Mouse (Mus musculus) lung, postnatal 0 days (tissue): ENCODE measurements at regions not wholly inside any gene's neighbourhood (a gene's known extent, or its start where the extent isn't known, plus 50 kb on each side); places are given as distances from the start of the nearest gene placed in this dataset.
A peak's percentile ranks its signal among the peaks of the same experiment; 100 is the strongest.

Experiments
- ATAC-seq: fragments of 200-750 bp; cut with Nextera tagmentation; 2 replicates; pipeline ENCODE4 v1.8.0; 2017; ENCODE audit warnings: moderate library complexity
- DNase-seq: peaks from one replicate; pipeline ENCODE4 v3.0.0-alpha.2; 2016; ENCODE audit warnings: low spot score
- H3K27ac ChIP-seq: fragments of 300-500 bp; sonication (generic); 2 replicates; pipeline ENCODE4 v1.5.1; 2014; ENCODE audit warnings: antibody characterized with exemption, mild to moderate bottlenecking, low read length, mixed read lengths
- H3K27me3 ChIP-seq: fragments of 300-500 bp; sonication (generic); replicated peaks from 2 replicates; pipeline ENCODE4 v1.6.1; 2014; ENCODE audit warnings: low read length, mixed read lengths; ENCODE audit not compliant: insufficient read depth
- H3K36me3 ChIP-seq: fragments of 300-500 bp; sonication (generic); 2 replicates; pipeline ENCODE4 v1.6.1; 2014; ENCODE audit warnings: low read length, mixed read lengths; ENCODE audit not compliant: insufficient read depth
- H3K4me1 ChIP-seq: fragments of 300-500 bp; sonication (generic); 2 replicates; pipeline ENCODE4 v1.6.1; 2014; ENCODE audit warnings: antibody characterized with exemption, low read depth, low read length, mixed read lengths; ENCODE audit not compliant: insufficient read depth
- H3K4me2 ChIP-seq: fragments of 300-500 bp; sonication (generic); replicated peaks from 2 replicates; pipeline ENCODE4 v1.6.1; 2014; ENCODE audit warnings: low read depth, mild to moderate bottlenecking, low read length, moderate library complexity, mixed read lengths
- H3K4me3 ChIP-seq: fragments of 300-500 bp; sonication (generic); 2 replicates; pipeline ENCODE4 v1.5.1; 2014; ENCODE audit warnings: low read depth, low read length
- H3K9ac ChIP-seq: fragments of 300-500 bp; sonication (generic); replicated peaks from 2 replicates; pipeline ENCODE4 v1.6.1; 2014; ENCODE audit warnings: low read depth, mild to moderate bottlenecking
- H3K9me3 ChIP-seq: fragments of 300-500 bp; sonication (generic); 2 replicates; pipeline ENCODE4 v1.6.1; 2016; ENCODE audit warnings: low read length, mixed read lengths
- CTCF ChIP-seq: IDR thresholded peaks from 2 replicates; pipeline ENCODE4 v1.5.1; 2016; ENCODE audit warnings: antibody characterized with exemption, mild to moderate bottlenecking
- EP300 ChIP-seq: IDR thresholded peaks from 2 replicates; pipeline ENCODE4 v1.6.1; 2016; ENCODE audit warnings: antibody characterized with exemption, mild to moderate bottlenecking, control low read depth
- WGBS: fragments of 180-500 bp; shearing (Covaris S2); extraction: QIAGEN DNeasy Blood & Tissue Kit; methylation state at CpG from one replicate; pipeline ENCODE4 v1.1.7; 2014; 5-methylcytosine and 5-hydroxymethylcytosine counted together

- no peaks in the 10 kb centered on the region for H3K36me3 ChIP-seq
- ATAC-seq, result no peak
- no peak overlapping the region for H3K27ac ChIP-seq
- no peak for DNase-seq
- no peak overlapping the region for H3K4me2 ChIP-seq
- TF ChIP-seq CTCF, result no peak
- TF ChIP-seq EP300, result no peak
- 31% methylated on average over 8 of the region's 8 CpGs for WGBS
- no peaks in the 10 kb centered on the region for H3K4me1 ChIP-seq
- no peak overlapping the region for H3K9ac ChIP-seq
- no peaks in the 10 kb centered on the region for H3K27me3 ChIP-seq
- H3K9me3 ChIP-seq, result no peaks in the 10 kb centered on the region
- H3K4me3 ChIP-seq, result no peak overlapping the region
Measured at GRCm38 (mm10) chr11:117059120-117059519, 55.8 kb upstream of the Sec14l1 start.

- no peak for TF ChIP-seq CTCF
- Histone ChIP-seq H3K27me3 (no peaks in the 10 kb centered on the region), H3K9me3 (no peaks in the 10 kb centered on the region), H3K4me3 (no peak overlapping the region), H3K36me3 (no peaks in the 10 kb centered on the region), H3K4me2 (peak overlapping the region; percentile 8; the same call in 1 of the 2 replicates), H3K27ac (no peak overlapping the region), H3K4me1 (no peaks in the 10 kb centered on the region), H3K9ac (no peak overlapping the region)
- ATAC-seq (no peak), DNase-seq (no peak)
- WGBS, result 19% methylated on average over 19 of the region's 19 CpGs
Measured at GRCm38 (mm10) chr11:117059981-117060705, 54.8 kb upstream of the Sec14l1 start.

- Histone ChIP-seq H3K4me2 (0 out of 2 replicates have a peak overlapping the region, but pooled peaks have one; percentile 8), H3K4me3 (no peak overlapping the region), H3K4me1 (no peaks in the 10 kb centered on the region), H3K36me3 (no peaks in the 10 kb centered on the region), H3K27me3 (no peaks in the 10 kb centered on the region), H3K27ac (no peak overlapping the region), H3K9me3 (no peaks in the 10 kb centered on the region), H3K9ac (no peak overlapping the region)
- WGBS, result 34% methylated on average over 8 of the region's 9 CpGs
- TF ChIP-seq CTCF (no peak), EP300 (no peak)
- ATAC-seq (no peak), DNase-seq (no peak)
Measured at GRCm38 (mm10) chr11:117060706-117061337, 54.1 kb upstream of the Sec14l1 start.

GRCm38 (mm10) chr11:117062772-117063499 lies 52.0 kb upstream of the Sec14l1 start:
- no peaks in the 10 kb centered on the region for H3K9me3 ChIP-seq
- no peak overlapping the region for H3K4me3 ChIP-seq
- H3K36me3 ChIP-seq, result no peaks in the 10 kb centered on the region
- no peak for DNase-seq
- no peak for TF ChIP-seq EP300
- no peak for TF ChIP-seq CTCF
- peak; percentile 19; the same call in 1 of the 2 replicates for ATAC-seq
- 53% methylated on average over 14 of the region's 14 CpGs for WGBS
- no peaks in the 10 kb centered on the region for H3K4me1 ChIP-seq
- H3K9ac ChIP-seq, result no peak overlapping the region
- H3K27me3 ChIP-seq, result no peaks in the 10 kb centered on the region
- H3K27ac ChIP-seq, result no peak overlapping the region
- H3K4me2 ChIP-seq, result no peak overlapping the region
